Mouse (Mus musculus) liver, embryonic 15.5 days (tissue): Measurements from ENCODE around the gene Ddb2. TPM values are rescaled to one million over a fixed set of nuclear protein-coding genes. Genes with fewer than 3 reads are reported as not detected.

ENCODE experiments used
- ATAC-seq: fragments of 200-750 bp; cut with Nextera tagmentation; 2 replicates; pipeline ENCODE4 v1.8.0; 2017; ENCODE audit warnings: moderate number of reproducible peaks, mild to moderate bottlenecking, moderate library complexity; ENCODE audit not compliant: insufficient read depth
- H3K27ac ChIP-seq: fragments of 300-500 bp; sonication (generic); replicated peaks from 2 replicates; pipeline ENCODE4 v1.5.1; 2015; ENCODE audit warnings: mild to moderate bottlenecking, inconsistent platforms
- H3K27me3 ChIP-seq: fragments of 300-500 bp; sonication (generic); 2 replicates; pipeline ENCODE4 v1.6.1; 2015; ENCODE audit warnings: mild to moderate bottlenecking, inconsistent platforms
- H3K36me3 ChIP-seq: fragments of 300-500 bp; sonication (generic); replicated peaks from 2 replicates; pipeline ENCODE4 v1.6.1; 2015; ENCODE audit warnings: moderate library complexity, mild to moderate bottlenecking, inconsistent platforms
- H3K4me1 ChIP-seq: fragments of 300-500 bp; sonication (generic); replicated peaks from 2 replicates; pipeline ENCODE4 v1.6.1; 2015; ENCODE audit warnings: inconsistent platforms
- H3K4me2 ChIP-seq: fragments of 300-500 bp; sonication (generic); 2 replicates; pipeline ENCODE4 v1.6.1; 2015; ENCODE audit warnings: moderate library complexity, mild to moderate bottlenecking, inconsistent platforms
- H3K4me3 ChIP-seq: fragments of 300-500 bp; sonication (generic); replicated peaks from 2 replicates; pipeline ENCODE4 v1.5.1; 2015; ENCODE audit warnings: mild to moderate bottlenecking, inconsistent platforms
- H3K9ac ChIP-seq: fragments of 300-500 bp; sonication (generic); 2 replicates; pipeline ENCODE4 v1.6.1; 2015; ENCODE audit warnings: moderate library complexity, mild to moderate bottlenecking, inconsistent platforms
- H3K9me3 ChIP-seq: fragments of 300-500 bp; sonication (generic); replicated peaks from 2 replicates; pipeline ENCODE4 v1.6.1; 2016; ENCODE audit warnings: inconsistent platforms
- WGBS: fragments of 180-500 bp; shearing (Covaris S2); methylation state at CpG from one replicate; pipeline ENCODE4 v1.1.7; 2015; ENCODE audit warnings: mixed read lengths; ENCODE audit not compliant: insufficient replicate concordance; 5-methylcytosine and 5-hydroxymethylcytosine counted together
- polyA plus RNA-seq: library from polyadenylated mRNA; unstranded; fragments of >200 nt; fragmentation: Nextera tagmentation; extraction: Ambion mirVana; gene quantifications from 2 replicates; pipeline ENCODE4 v1.2.1, GENCODE M21; 2015

The Ddb2 gene
- polyA plus RNA-seq, 1 experiment from 2014 or later, result 6.1 TPM

DNA sequence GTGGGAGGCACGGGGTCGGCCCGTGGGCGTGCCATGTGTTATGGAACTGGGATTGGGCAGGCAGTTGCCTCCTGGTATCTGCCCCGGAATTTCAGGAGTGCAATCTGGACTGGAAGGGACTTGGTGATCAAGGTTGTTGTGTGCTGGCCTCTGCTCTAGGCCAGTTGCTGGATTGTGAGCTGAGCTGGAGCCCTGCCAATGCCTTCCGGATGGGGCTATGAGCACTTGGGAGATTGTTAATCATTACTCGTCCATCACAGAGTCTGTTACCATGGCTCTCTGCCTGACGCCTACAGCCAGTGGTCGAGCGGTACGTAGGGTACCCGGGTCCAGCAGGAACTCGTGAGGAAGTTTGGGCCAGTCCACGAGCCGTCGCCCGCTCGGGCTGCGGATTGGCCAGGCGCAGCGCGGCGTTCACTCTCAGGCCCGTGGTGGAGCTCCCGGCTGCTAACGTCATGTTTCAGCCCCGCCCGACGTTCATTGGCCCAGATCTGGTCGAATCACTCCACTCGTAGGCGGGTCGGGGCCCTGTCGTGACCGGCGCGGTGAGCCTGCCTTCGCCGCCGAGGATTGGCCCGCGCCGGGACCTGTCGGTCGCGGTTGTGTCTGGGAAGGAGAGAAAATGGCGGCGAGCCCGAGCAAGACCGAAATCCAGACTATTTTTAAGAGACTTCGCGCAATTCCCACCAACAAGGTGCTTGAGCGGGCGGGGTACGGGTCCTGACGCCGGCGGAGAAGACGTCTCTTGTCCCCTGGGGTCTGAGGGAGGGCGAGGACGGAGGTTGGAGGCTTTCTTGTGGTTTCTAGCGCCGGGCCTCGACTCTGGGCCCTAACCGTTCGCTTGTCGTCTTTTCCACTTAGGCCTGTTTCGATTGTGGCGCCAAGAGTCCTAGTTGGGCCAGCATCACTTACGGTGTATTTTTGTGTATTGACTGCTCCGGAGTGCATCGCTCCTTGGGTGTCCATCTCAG is 28.2 kb upstream of the Ddb2 start, which contains the start of gene Arfgap2:
Gene Arfgap2 (plus strand): TSS at position 264 of the 971 bp plus-strand sequence.
- peak within 1 kb of the TSS; percentile 82 for H3K4me2 ChIP-seq
- H3K9ac ChIP-seq, result peak within 1 kb of the TSS; percentile 95
- no peaks in the 10 kb centered on the region for H3K9me3 ChIP-seq
- 1% methylated on average over 72 of the region's 72 CpGs for WGBS
- peak; percentile 98 for ATAC-seq
- H3K36me3 ChIP-seq, result peaks cover 36% of the 10 kb centered on the region
- H3K4me1 ChIP-seq, result peaks cover 47% of the 10 kb centered on the region
- peak within 1 kb of the TSS; percentile 94 for H3K4me3 ChIP-seq
- peak within 1 kb of the TSS; percentile 95 for H3K27ac ChIP-seq
- peaks cover 4% of the 10 kb centered on the region for H3K27me3 ChIP-seq

DNA sequence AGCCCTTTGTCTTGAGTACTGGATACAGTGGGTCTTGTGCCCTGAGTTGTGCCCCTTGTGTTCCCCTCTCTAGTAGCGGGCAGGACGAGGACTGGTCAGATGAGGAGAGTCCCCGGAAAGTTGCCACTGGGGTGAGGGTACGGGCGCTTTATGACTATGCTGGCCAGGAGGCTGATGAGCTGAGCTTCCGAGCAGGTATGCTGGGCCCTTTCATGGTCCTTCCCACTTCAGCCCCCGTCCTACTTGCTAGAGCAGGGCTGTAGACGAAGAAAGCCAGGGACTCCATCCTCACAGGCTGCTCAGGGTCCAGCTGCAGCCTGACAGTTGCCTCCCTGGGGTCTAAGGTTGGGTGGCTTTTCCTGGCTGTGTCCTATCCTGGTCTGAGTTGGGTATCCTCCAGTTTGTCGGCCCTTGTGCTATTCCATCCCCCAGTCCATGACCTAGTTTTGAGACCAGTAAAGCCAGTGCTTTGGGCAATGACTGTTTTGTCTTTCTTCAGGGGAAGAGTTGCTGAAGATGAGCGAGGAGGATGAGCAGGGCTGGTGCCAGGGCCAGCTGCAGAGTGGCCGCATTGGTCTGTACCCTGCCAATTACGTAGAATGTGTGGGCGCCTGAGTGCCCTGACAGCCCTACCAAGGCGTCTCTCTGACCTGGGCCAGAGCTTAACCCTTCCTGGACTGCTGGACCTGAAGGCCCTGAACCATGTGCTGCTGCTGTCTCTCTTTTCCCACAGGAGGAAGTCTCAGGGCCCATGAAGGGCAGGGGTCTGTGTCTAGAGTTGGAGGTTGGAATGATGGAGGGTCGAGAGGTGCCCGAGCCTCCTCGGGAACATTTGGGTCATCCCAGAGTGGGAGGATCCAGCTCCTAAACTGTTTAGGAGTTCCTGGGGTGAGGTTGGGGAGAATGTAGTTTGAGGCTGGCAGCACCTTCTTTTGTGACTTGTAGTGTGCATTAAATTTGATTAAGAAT is 27.2 kb upstream of the Ddb2 start:
- peaks cover 14% of the 10 kb centered on the region for H3K27me3 ChIP-seq
- peak overlapping the region; percentile 95 for H3K9ac ChIP-seq
- H3K27ac ChIP-seq, result peak overlapping the region; percentile 79
- ATAC-seq, result no peak
- peaks cover 37% of the 10 kb centered on the region for H3K4me1 ChIP-seq
- 81% methylated on average over 17 of the region's 17 CpGs for WGBS
- H3K4me3 ChIP-seq, result peak overlapping the region; percentile 94
- peaks cover 26% of the 10 kb centered on the region for H3K36me3 ChIP-seq
- no peaks in the 10 kb centered on the region for H3K9me3 ChIP-seq
- H3K4me2 ChIP-seq, result peak overlapping the region; percentile 82

DNA sequence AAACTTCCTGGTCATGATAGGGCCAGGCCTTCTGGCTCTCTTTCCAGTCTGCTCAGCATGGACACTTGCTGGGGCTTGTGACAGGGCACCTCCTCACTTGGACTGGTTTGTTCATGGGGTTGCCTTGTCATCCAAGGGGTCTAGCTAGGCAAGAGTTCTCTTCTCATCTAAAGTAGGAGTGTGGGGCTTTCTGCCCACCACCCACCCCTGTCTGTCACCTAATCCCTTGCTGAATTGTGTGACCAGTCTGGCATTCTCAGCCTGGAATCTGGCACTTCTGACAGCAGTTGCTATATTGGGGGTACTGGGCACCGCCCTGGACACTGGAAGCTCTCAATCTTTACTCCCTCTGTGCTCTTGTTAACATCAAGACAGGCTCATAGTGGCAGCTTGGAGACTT is 22.7 kb upstream of the Ddb2 start:
- 66% methylated on average over 1 of the region's 1 CpGs for WGBS
- Histone ChIP-seq H3K36me3 (no peaks in the 10 kb centered on the region), H3K4me3 (no peak overlapping the region), H3K9ac (no peak overlapping the region), H3K4me2 (no peak overlapping the region), H3K27ac (no peak overlapping the region), H3K27me3 (peaks cover 59% of the 10 kb centered on the region), H3K4me1 (peaks cover 29% of the 10 kb centered on the region), H3K9me3 (no peaks in the 10 kb centered on the region)
- ATAC-seq, result no peak

- Histone ChIP-seq H3K4me2 (peak overlapping the region; percentile 65; the same call in 1 of the 2 replicates), H3K9ac (no peak overlapping the region), H3K36me3 (no peaks in the 10 kb centered on the region), H3K4me1 (peaks cover 23% of the 10 kb centered on the region), H3K27me3 (peaks cover 66% of the 10 kb centered on the region), H3K4me3 (no peak overlapping the region), H3K9me3 (no peaks in the 10 kb centered on the region), H3K27ac (no peak overlapping the region)
- ATAC-seq, result no peak
- WGBS, result 30% methylated on average over 1 of the region's 1 CpGs
Measured at GRCm38 (mm10) chr2:91258830-91259229, 22.0 kb upstream of the Ddb2 start.

- H3K4me1 ChIP-seq, result peaks cover 19% of the 10 kb centered on the region
- H3K9me3 ChIP-seq, result no peaks in the 10 kb centered on the region
- H3K9ac ChIP-seq, result peak overlapping the region; percentile 39; the same call in 1 of the 2 replicates
- peak overlapping the region; percentile 51; the same call in 1 of the 2 replicates for H3K27ac ChIP-seq
- ATAC-seq, result no peak
- WGBS, result 49% methylated on average over 5 of the region's 5 CpGs
- no peaks in the 10 kb centered on the region for H3K36me3 ChIP-seq
- peaks cover 74% of the 10 kb centered on the region for H3K27me3 ChIP-seq
- peak overlapping the region; percentile 65 for H3K4me2 ChIP-seq
- peak overlapping the region; percentile 59 for H3K4me3 ChIP-seq
Measured at GRCm38 (mm10) chr2:91258054-91258453, 21.3 kb upstream of the Ddb2 start.

DNA sequence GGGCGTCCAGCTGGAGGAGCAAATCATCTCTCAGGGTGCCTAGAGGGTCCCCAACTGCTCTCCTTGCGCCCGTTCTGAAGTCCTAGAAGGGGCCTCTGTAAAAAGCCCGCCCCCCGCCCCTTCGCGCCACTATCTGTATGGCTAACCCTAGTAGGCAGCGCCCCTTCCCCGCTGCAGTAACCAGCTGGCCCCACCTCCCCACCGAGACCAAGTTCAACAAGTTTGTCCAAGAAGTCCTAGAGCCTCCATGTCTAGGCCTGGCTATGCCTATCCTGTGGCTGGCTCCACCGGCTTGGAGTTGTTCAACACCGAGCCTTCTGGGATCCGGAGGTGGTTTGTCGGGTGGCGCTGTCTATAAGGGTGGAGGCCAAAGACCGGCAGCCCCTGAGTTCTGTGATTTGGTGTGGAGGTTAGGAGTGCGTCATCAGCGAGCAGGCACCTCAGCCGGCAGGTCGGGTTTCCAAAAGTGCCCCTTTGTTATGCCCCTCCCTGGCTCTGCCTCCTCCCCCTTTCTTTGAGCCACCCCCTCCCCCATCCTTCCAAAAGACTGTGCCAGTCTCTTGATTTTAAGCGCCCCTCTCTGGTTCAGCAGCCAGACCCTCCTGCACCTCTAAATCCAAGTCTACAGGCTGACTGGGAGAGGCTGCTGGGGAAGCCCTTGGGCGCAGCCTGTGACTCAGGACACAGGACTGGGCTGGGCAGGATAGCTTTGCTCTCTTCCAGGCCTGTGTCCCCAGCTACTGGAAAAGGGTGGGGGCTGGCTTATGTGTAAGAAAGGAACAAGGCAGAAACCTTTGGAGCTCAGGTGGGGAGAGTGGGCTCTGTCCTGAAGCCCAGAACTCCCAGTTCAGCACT is 20.6 kb upstream of the Ddb2 start:
- Histone ChIP-seq H3K4me1 (peaks cover 19% of the 10 kb centered on the region), H3K4me3 (peak overlapping the region; percentile 59), H3K27ac (peak overlapping the region; percentile 51), H3K36me3 (no peaks in the 10 kb centered on the region), H3K9ac (peak overlapping the region; percentile 39; the same call in 1 of the 2 replicates), H3K9me3 (no peaks in the 10 kb centered on the region), H3K4me2 (peak overlapping the region; percentile 65), H3K27me3 (peaks cover 81% of the 10 kb centered on the region)
- 5% methylated on average over 22 of the region's 22 CpGs for WGBS
- peak; percentile 51 for ATAC-seq

- H3K4me2 ChIP-seq, result peak overlapping the region; percentile 65
- under 1% methylated on average over 52 of the region's 52 CpGs for WGBS
- H3K4me3 ChIP-seq, result peak overlapping the region; percentile 59
- no peaks in the 10 kb centered on the region for H3K36me3 ChIP-seq
- H3K27me3 ChIP-seq, result peaks cover 89% of the 10 kb centered on the region
- peak; percentile 61 for ATAC-seq
- peaks cover 19% of the 10 kb centered on the region for H3K4me1 ChIP-seq
- peak overlapping the region; percentile 51; the same call in 1 of the 2 replicates for H3K27ac ChIP-seq
- no peaks in the 10 kb centered on the region for H3K9me3 ChIP-seq
- peak overlapping the region; percentile 39; the same call in 1 of the 2 replicates for H3K9ac ChIP-seq
Measured at GRCm38 (mm10) chr2:91256256-91257125, 19.7 kb upstream of the Ddb2 start.

GRCm38 (mm10) chr2:91255661-91256150 is 18.9 kb upstream of the Ddb2 start, which contains the start of gene Pacsin3:
Gene Pacsin3, plus strand, starts transcription at chr2:91255954.
- WGBS, result 1% methylated on average over 27 of the region's 27 CpGs
- Histone ChIP-seq H3K9ac (peak within 1 kb of the TSS; percentile 39; the same call in 1 of the 2 replicates), H3K9me3 (no peaks in the 10 kb centered on the region), H3K27ac (peak within 1 kb of the TSS; percentile 51; the same call in 1 of the 2 replicates), H3K4me1 (peaks cover 19% of the 10 kb centered on the region), H3K4me3 (peak within 1 kb of the TSS; percentile 59), H3K4me2 (peak within 1 kb of the TSS; percentile 65), H3K36me3 (no peaks in the 10 kb centered on the region), H3K27me3 (peaks cover 95% of the 10 kb centered on the region)
- no peak for ATAC-seq

DNA sequence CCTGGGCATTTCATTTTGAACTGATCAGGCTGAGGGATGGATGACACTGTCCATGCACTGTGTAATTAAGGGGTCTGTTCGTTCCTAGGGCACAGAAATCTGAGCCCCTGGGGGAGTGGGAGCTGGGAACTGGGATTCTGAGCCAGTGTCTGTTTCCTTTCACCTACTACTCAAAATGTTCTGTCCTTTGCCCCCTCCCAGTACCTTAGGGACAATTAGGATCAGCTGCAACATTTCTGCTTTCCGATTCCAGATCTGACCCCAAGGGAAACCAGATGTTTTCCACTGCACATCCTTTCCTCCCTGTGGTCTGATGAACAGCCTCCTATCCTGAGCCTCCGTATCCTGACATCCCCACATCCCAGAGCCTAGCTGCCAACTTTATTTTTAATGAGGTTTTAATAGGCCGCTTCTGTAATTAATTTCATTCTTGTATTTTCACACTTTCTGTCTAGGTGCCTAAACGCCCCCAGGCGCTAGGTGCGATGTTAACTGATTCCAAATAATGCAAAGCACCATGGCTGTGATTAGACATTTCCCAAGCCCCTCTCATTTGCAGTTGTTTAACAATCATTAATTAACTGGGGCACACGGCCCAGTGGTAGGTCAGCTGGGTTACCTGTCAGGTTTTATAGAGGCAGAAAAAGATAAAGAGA is 18.1 kb upstream of the Ddb2 start:
- H3K27me3 ChIP-seq, result peaks cover 91% of the 10 kb centered on the region
- H3K9me3 ChIP-seq, result no peaks in the 10 kb centered on the region
- no peak overlapping the region for H3K4me2 ChIP-seq
- peaks cover 19% of the 10 kb centered on the region for H3K4me1 ChIP-seq
- WGBS, result 36% methylated on average over 8 of the region's 8 CpGs
- H3K9ac ChIP-seq, result no peak overlapping the region
- ATAC-seq, result no peak
- no peak overlapping the region for H3K27ac ChIP-seq
- no peak overlapping the region for H3K4me3 ChIP-seq
- H3K36me3 ChIP-seq, result no peaks in the 10 kb centered on the region
